Mouse (Mus musculus) thymus, postnatal 25 days (tissue): ENCODE data around the gene Rrp9.
A peak's percentile ranks its signal among the peaks of the same experiment; 100 is the strongest.
"Not testable (repeated sequence)": the region's sequence is repeated elsewhere in the genome, so short reads cannot be mapped to it uniquely, and the experiment has no call there.

Experiments used
- DNase-seq: peaks from one replicate; pipeline ENCODE4 v3.0.0; 2022

The Rrp9 gene

GRCm38 (mm10) chr9:106476002-106476923 is 500 bp downstream of the Rrp9 start:
- peak; percentile 81 for DNase-seq

- peak; percentile 97 for DNase-seq
Observed at GRCm38 (mm10) chr9:106476924-106477484, 1.2 kb downstream of the Rrp9 start, which contains the start of gene Parp3. Gene Parp3 (minus strand): TSS chr9:106476949.

GRCm38 (mm10) chr9:106477649-106478048 is 1.9 kb downstream of the Rrp9 start:
- DNase-seq, result no peak

- no peak for DNase-seq
Observed at GRCm38 (mm10) chr9:106478101-106478500, 2.3 kb downstream of the Rrp9 start.

GRCm38 (mm10) chr9:106480541-106480940 is 4.8 kb downstream of the Rrp9 start:
- no peak for DNase-seq

- no peak for DNase-seq
Observed at GRCm38 (mm10) chr9:106481075-106481474, 5.3 kb downstream of the Rrp9 start.

GRCm38 (mm10) chr9:106481676-106482075 is 5.9 kb downstream of the Rrp9 start:
- DNase-seq, result no peak

- no peak for DNase-seq
Observed at GRCm38 (mm10) chr9:106482578-106483115, 6.9 kb downstream of the Rrp9 start.

GRCm38 (mm10) chr9:106483136-106483535 is 7.4 kb downstream of the Rrp9 start:
- no peak for DNase-seq

- DNase-seq, result no peak
Observed at GRCm38 (mm10) chr9:106483606-106484005, 7.8 kb downstream of the Rrp9 start.

- no peak for DNase-seq
Observed at GRCm38 (mm10) chr9:106485076-106485475, 9.3 kb downstream of the Rrp9 start.

GRCm38 (mm10) chr9:106487602-106488001 is 11.8 kb downstream of the Rrp9 start:
- not testable (repeated sequence) for DNase-seq

- no peak for DNase-seq
Observed at GRCm38 (mm10) chr9:106499667-106500066, 23.9 kb downstream of the Rrp9 start, which contains the start of gene Iqcf1. Gene Iqcf1 (plus strand): TSS chr9:106499967.

- DNase-seq, result no peak
Observed at GRCm38 (mm10) chr9:106501846-106502245, 26.1 kb downstream of the Rrp9 start.

GRCm38 (mm10) chr9:106504246-106504645 is 28.5 kb downstream of the Rrp9 start:
- DNase-seq, result no peak

GRCm38 (mm10) chr9:106509356-106509755 is 33.6 kb downstream of the Rrp9 start:
- no peak for DNase-seq

GRCm38 (mm10) chr9:106512729-106513450 is 37.1 kb downstream of the Rrp9 start:
- no peak for DNase-seq

GRCm38 (mm10) chr9:106513566-106513965 is 37.8 kb downstream of the Rrp9 start:
- DNase-seq, result no peak

- DNase-seq, result no peak
Observed at GRCm38 (mm10) chr9:106514273-106514672, 38.5 kb downstream of the Rrp9 start, which contains the start of gene Iqcf5. Gene Iqcf5 (plus strand): TSS chr9:106514573.

- DNase-seq, result no peak
Observed at GRCm38 (mm10) chr9:106519433-106519832, 43.7 kb downstream of the Rrp9 start.

GRCm38 (mm10) chr9:106519909-106520308 is 44.1 kb downstream of the Rrp9 start:
- DNase-seq, result no peak

GRCm38 (mm10) chr9:106531833-106532232 is 56.1 kb downstream of the Rrp9 start:
- peak; percentile 13 for DNase-seq

- no peak for DNase-seq
Observed at GRCm38 (mm10) chr9:106534296-106534695, 58.5 kb downstream of the Rrp9 start.
